Mouse (Mus musculus) G1E-ER4 (cell line): ENCODE results near the gene Hlcs. TPM values are rescaled to one million over a fixed set of nuclear protein-coding genes. Genes with fewer than 3 reads are reported as not detected.

ENCODE experiments used
- GATA1 ChIP-seq: IDR thresholded peaks from one replicate; pipeline ENCODE4 v1.8.0; 2012; ENCODE audit warnings: low read length, inconsistent platforms
- polyA plus RNA-seq: library from polyadenylated mRNA; stranded (reverse); fragments of >175 nt; gene quantifications from 2 replicates; pipeline ENCODE4 v1.2.3, GENCODE M21; 2012

Hlcs gene
- polyA plus RNA-seq, 1 experiment = 3.7 TPM

- no peak for TF ChIP-seq GATA1
Measured at GRCm38 (mm10) chr16:94330429-94330828, 17.1 kb upstream of the Hlcs start.

GRCm38 (mm10) chr16:94328881-94329867 is 15.8 kb upstream of the Hlcs start:
- TF ChIP-seq GATA1 = no peak

- no peak for TF ChIP-seq GATA1
Measured at GRCm38 (mm10) chr16:94327781-94328711, 14.7 kb upstream of the Hlcs start, which contains the start of gene Ripply3. Gene Ripply3 (plus strand): TSS chr16:94328420.

GRCm38 (mm10) chr16:94326008-94326407 is 12.6 kb upstream of the Hlcs start:
- peak; percentile 68 for TF ChIP-seq GATA1

- no peak for TF ChIP-seq GATA1
Measured at GRCm38 (mm10) chr16:94323681-94324080, 10.3 kb upstream of the Hlcs start.

GRCm38 (mm10) chr16:94320223-94320622 is 6.9 kb upstream of the Hlcs start:
- TF ChIP-seq GATA1 = no peak

GRCm38 (mm10) chr16:94317752-94318151 is 4.4 kb upstream of the Hlcs start:
- TF ChIP-seq GATA1 = no peak

GRCm38 (mm10) chr16:94315215-94315614 is 1.8 kb upstream of the Hlcs start:
- TF ChIP-seq GATA1 = no peak

GRCm38 (mm10) chr16:94314626-94315025 is 1.3 kb upstream of the Hlcs start:
- no peak for TF ChIP-seq GATA1

- TF ChIP-seq GATA1 = no peak
Measured at GRCm38 (mm10) chr16:94312663-94313228, 625 bp downstream of the Hlcs start.

GRCm38 (mm10) chr16:94311931-94312330 is 1.4 kb downstream of the Hlcs start:
- TF ChIP-seq GATA1 = no peak

GRCm38 (mm10) chr16:94311416-94311815 is 2.0 kb downstream of the Hlcs start:
- no peak for TF ChIP-seq GATA1

- no peak for TF ChIP-seq GATA1
Measured at GRCm38 (mm10) chr16:94309025-94309424, 4.3 kb downstream of the Hlcs start.

- TF ChIP-seq GATA1 = no peak
Measured at GRCm38 (mm10) chr16:94307942-94308341, 5.4 kb downstream of the Hlcs start.

- no peak for TF ChIP-seq GATA1
Measured at GRCm38 (mm10) chr16:94307526-94307925, 5.8 kb downstream of the Hlcs start.

- TF ChIP-seq GATA1 = no peak
Measured at GRCm38 (mm10) chr16:94303203-94303535, 10.2 kb downstream of the Hlcs start.
